Mouse (Mus musculus): Measurements from ENCODE around the gene Hax1. TPM values are rescaled to one million over a fixed set of nuclear protein-coding genes. Genes with fewer than 3 reads are reported as not detected.

Hax1 gene
- polyA plus RNA-seq (2017; shearing (Covaris generic)): 89.9 TPM

DNA sequence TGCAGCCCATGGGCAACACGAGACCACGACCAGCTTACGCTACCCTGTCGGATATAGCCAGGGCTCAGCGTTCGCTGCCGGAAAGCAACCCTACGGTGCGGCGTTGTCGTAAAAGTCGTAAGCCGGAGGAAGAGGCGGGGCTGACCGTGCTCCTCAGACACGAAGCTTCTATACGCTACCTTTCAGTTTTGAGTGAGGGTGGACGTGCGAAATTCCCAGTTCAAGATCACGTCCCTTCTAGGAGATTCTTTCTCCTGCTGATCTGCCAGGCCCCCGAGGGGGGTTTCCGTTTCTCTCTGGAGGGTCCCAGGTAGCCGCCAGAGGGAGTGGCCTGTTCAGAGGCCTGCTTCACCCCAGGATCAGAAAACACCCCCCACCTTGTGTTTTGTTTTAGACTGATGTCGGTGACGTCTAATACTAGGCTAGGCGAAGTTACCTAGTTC, at the start of gene Hax1:
Gene Hax1, minus strand, starts transcription at position 169 of the 443 bp plus-strand sequence.

DNA sequence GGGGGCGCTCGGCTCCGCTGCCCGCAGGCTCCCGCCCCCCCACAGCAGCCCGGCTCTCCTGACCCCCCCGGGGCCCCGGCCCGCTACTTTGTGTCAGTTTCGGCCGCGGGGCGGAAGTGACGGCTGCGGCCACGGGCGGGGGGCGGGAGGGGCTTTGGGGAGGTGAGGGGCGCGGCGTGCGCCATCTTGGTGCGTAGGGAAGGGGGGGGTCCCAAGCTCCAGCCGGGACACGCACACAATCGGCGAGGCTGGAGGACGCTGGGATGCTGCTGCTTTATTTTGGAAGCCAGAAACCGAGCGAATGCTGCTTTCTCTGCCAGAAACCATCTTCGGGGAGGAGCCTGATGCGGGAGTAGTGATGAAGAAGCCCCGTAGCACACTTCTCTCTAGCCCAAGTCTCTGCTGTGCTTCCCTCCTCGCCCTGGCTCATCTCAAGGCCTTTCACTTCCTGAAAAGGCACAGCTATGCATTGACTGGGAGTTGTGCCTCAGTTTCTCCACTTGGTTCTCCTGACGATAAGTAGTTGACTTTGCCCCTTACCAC, 35.3 kb downstream of the Hax1 start, which contains the start of gene Atp8b2:
Gene Atp8b2, minus strand, starts transcription at position 288 of the 543 bp plus-strand sequence.

Other genes with a start within 250 kb of the Hax1 start
- gene Chrnb2, start 234.1 kb downstream of the Hax1 start, polyA plus RNA-seq (2017; shearing (Covaris generic)): 1.1 TPM
- 53.8 TPM for gene Ube2q1, start 225.2 kb downstream of the Hax1 start, polyA plus RNA-seq (2017; shearing (Covaris generic))
- 1.5 TPM for gene She, start 167.4 kb downstream of the Hax1 start, polyA plus RNA-seq (2017; shearing (Covaris generic))
- gene Il6ra, start 85.6 kb downstream of the Hax1 start, polyA plus RNA-seq (2017; shearing (Covaris generic)): 81.1 TPM
- gene Atp8b2, start 35.3 kb downstream of the Hax1 start, polyA plus RNA-seq (2017; shearing (Covaris generic)): 63.4 TPM
- gene 4933434E20Rik, start 52.9 kb upstream of the Hax1 start, polyA plus RNA-seq (2017; shearing (Covaris generic)): 129 TPM
- 204 TPM for gene Ubap2l, start 53.8 kb upstream of the Hax1 start, polyA plus RNA-seq (2017; shearing (Covaris generic))
- gene Tpm3, start 73.9 kb upstream of the Hax1 start, polyA plus RNA-seq (2017; shearing (Covaris generic)): 930 TPM
- gene Nup210l, start 105.4 kb upstream of the Hax1 start, polyA plus RNA-seq (2017; shearing (Covaris generic)): 0.71 TPM
- 4,745 TPM for gene Rps27, start 214.9 kb upstream of the Hax1 start, polyA plus RNA-seq (2017; shearing (Covaris generic))
- gene Rab13, start 214.9 kb upstream of the Hax1 start, polyA plus RNA-seq (2017; shearing (Covaris generic)): 0.32 TPM
- gene Jtb, start 232.8 kb upstream of the Hax1 start, polyA plus RNA-seq (2017; shearing (Covaris generic)): 150 TPM
- gene Creb3l4, start 244.7 kb upstream of the Hax1 start, polyA plus RNA-seq (2017; shearing (Covaris generic)): not detected
- 1.8 TPM for gene Slc39a1, start 249.4 kb upstream of the Hax1 start, polyA plus RNA-seq (2017; shearing (Covaris generic))

Measured in naive thymus-derived CD4-positive, alpha-beta T cell, adult 5 months (primary cell).